Mouse (Mus musculus): ENCODE data around the gene Col1a1.

Col1a1 gene

DNA sequence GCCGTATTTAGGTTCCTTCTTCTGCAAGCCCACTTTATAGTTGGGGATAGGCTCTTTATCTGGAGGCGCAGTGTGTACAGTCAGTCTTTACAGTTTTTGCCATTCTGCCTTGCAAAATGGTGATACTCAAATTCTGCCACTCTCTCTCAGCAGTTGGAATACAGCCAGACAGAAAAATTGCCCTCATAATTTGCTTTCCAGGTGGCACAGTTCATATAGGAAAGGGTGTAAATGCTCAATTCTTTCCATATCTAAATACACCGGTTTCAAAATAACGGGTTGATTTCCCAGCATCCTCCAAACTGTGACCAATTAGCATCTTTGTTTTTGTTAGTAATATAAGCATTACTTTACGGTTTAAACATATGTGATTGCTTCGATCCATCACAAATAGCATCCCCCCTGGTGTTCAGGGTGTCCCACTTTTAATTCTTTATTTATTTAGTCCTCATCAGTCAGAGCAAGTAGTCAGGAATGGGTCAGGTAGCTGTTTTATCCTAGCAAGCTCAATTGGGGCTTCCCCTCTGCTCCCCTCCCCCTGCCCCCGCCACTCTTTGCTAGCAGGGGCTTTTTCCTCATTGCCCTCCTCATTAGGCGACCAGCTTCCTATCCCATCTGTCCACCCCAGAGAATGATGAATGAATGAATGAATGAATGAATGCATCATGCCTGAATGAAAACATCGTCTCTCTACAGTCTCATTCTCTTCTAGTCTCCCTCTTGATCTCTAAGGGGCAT is 42.3 kb downstream of the Col1a1 start:
- no peak for DNase-seq

DNA sequence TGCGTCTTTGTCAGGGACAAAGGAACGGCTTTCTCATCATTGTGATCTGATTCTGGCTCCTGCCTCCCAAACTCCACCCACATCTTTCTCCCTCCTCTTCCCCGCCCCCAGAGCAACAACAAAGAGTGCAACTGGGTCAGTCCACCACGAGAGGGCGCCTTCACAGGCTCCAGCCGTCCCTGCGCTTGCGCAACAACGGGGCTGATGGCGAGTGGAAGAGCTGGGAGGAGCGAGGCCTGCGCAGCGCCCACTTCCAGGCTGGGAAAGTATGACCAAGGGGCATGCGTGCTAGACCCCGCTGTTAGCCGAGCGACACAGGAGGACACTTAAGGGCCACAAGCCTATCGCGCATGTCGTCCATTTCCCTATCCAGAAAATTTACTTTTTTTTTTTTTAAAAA is 42.9 kb downstream of the Col1a1 start:
- DNase-seq, result peak; percentile 98

DNA sequence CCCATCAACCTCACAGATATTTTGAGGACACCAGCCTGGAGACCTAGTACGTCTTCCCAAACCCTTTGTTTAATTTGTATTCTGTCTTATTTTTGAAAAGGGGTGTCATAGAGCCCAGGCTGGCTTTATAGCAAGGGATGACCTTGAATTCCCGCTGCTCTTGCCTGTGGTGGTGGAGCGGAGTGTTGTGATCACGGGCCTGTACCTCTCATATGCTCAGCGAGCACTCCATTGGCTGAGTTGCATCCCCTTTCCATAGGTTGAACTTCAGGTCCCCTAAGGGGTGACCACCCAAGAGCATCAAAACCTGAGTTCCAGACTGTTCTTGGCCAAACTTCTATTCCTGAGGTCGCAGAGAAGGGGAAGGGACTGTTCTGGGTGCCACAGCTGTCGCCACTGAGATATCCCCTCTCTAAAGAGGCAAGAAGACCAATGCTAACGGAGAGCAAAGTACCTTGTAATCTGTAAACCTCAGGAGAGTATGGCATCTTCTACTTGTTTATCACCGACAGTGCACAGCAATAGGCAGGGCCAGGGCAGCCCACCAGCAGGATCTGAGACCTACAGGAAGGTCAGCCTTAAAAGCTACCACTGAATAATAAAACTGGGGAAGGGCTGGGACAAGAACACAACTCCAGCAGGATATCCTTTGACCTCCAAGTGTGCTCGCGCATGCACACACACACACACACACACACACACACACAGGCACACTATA is 43.6 kb downstream of the Col1a1 start:
- DNase-seq, result no peak

DNA sequence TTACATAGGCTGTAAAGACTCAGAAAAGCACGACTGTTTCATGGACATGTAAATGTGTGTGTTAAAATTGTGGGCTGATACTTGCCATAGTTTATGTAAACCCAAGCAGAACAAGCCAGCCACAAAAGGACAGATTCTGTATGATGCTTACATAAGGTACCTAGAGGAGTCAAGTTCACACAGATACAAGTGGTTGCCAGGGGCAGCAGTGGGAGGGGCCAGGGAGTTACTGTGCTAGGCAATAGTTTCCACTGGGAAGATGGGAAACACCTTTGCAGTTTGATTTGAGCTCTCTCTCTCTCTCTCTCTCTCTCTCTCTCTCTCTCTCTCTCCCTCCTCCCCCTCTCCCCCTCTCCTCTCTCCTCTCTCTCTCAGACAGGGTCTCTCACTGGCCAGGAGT is 49.1 kb downstream of the Col1a1 start:
- DNase-seq, result no peak

DNA sequence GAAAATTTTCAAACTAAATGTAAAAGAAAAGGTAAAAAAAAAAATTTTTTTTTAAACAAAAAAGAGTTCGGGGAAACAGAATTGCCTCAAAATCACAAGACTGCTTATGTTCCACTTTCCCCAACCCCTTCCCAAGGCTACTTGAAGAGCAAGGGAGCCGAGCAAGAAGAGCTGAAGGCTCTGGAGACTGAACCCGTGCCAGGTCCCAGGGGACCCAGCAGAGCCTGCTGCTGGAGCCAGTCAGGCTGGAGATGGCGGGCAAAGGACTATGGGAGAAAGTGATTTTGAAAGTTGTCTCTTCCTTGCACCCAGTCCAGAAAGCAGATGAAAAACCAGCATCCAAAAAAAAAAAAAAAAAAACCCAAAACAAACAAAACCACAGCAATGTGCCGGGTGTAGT is 49.8 kb downstream of the Col1a1 start:
- DNase-seq, result no peak

DNA sequence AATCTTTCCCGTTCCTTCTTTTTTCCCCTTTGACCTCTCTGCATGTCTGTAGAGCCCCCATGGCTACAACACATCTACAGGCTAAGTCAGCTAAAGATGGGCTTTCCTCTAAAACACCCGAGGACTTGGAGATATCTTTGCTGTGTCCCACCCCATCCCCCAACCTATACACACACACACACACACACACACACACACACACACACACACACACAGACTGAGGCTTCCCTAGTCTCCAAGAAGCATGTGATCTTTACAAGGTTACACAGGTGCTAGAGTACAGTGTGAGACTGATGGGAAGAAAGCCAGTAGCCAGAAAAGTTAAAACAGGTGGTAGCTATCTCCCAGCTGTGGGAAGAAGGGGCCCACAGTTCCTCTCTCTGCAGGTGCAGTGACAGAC is 50.4 kb downstream of the Col1a1 start:
- no peak for DNase-seq

DNA sequence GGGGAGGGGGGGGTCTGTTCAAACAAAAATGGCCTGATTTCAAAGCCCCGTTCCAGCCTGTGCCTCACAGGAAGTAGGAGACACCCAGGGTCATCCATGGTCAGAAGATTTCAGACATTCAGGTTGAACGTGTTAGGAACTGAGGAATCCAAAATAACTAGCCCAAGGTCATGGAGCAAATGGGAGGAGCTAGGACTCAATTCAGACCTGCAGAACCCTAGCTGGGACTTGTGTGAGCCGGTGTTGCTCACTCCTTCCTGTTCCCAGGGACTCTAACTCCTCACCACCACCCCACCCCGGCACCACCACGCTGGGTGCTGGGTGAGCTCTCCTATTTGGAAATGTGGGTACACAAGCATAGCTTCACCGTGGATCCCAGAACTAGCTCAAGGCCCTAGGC is 51.3 kb downstream of the Col1a1 start:
- no peak for DNase-seq

DNA sequence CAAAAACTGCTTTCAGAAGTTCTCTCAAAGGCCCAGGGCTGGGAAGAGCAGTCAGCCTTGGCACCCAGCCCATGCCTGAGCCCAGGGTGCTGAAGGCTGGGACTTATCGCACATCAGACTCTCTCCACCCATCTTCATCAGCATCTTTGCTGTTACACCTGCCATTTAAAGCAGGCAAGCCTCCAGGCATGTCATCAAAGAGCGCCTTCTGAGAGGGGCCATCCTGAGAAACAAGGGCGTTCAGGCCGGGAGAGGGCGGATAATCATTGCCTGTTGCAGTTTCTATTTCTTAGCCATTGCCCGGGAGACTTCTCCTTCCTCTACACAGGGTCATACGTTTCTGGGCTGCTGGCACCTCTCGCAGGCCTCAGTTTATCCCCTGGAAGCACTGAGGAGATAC is 51.8 kb downstream of the Col1a1 start:
- DNase-seq, result no peak

DNA sequence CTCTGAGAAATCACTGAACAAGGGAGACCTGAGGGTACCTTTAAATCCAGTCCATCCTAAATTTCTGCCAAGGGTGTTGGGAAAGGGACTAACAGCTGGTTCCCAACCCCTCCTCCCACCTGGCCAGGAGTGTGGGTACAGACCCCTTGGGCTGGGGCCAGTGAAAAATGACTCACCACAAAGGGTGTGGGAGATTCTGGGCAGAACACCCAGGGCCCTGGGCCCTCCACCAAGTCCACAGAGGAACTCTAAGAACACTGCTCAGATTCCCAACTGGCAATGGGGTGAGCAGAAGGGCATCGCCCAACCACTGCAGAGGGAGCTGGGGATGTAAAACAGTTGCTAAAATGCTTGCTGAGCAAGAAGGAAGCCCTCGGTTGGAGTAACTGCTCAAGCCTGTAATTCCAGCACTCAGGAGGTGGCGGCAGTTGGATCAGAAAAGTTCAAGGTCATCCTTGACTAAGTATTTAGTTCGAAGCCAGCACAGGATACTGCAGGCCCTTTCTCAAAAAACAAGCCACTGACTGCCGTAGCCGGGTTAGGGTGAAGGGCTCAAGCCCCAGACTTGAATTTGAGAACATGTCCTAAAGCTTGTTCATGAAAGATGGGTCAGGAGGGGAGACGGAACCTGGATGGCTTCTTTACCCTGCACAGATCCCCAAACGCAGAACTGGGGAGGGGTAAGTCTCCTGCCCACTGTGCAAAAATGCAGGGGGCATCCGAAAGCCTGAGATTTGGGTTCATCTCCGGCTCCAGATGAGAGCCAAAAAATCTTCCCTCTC is 52.9 kb downstream of the Col1a1 start:
- DNase-seq, result no peak

DNA sequence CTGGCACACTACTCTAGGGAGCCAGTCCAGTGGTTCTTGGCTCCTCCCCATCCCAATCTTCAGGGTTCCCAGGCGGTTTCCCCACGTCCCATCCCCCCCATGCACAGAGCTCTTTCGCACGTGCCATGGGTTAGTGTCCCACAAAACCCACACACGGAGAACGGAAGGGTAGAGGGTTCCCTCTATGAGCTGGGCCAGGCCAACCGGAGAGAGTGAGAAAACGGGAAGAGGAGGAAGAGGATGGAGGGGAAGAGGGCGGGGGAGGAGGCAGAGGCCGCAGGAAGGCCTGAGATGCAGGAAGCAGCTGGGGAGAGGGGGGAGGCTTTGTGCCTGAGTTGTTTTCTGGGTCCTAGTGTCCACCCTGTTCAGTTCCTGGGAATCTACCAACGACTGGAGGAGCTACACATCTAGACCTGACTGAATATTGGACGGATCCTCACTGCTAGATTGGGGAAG is 53.6 kb downstream of the Col1a1 start:
- DNase-seq, result peak; percentile 89

DNA sequence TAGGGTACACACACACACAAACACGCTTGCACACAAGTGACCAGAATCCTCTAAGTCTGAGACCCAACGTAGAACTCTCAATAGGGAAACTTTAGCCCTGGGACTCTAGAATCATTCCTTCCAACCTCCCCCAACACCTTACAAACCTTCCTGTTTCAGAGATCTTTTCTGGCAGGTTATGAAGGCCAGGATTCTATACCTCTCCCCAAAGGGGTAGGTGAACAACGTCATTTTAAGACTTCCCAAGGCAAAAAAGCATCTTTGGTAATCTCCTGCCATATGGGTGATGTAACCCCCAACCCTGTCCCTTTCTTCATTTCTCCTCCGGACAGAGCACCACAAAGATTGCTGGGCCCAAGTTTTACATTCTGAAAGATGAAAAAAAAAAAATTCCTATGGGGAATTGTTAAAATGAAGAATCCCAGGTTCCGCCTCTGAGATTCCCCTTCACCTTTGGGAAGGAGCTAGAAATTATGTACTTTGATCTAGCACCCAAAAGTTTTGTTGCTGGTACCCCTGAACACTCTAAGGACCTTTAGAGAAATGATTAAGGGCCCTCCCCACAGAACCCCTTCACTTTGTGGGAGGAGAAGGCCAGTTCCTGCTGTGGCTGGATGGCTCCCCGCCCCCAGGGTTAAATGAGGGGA is 54.2 kb downstream of the Col1a1 start:
- DNase-seq, result no peak

DNA sequence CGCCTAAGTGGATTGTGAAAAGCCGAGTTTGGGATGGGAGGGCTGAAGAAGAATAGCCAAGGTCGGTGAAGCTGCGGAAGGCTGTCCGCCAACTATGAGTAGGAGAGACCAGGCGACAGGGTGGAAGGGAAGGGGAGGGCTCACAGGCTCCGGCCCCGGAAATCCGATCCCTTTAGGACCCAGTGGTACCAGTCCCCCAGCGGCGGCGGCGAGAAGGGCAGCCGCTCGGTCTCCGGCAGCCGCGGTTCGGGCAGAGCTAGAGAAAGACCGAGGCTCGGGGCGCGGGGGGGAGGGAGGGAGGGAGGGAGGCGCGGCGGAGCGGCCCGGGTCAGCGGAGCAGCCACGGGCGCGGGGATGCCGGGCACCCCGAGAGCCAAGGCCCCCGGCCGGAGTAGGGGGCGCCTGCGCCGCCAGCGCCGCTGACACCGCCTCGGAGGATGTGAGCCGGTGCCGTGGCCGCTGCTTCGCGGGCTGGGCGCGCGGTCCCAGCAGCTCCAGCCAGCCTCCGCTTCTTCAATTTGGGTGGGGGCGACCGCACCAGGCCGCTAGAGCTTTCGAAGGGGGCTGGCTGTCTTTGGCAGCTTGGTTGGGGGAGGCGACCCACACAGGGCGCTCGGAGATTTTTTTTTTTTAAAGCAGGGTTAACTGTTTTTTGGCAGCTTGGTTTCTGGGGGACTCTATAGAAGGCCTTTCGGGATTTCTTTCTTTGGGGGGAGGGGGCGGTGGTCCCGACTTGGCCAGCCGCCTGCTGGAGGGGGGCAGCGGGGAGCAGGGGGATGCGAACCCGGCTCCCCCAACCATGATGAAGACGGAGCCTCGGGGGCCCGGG is 54.9 kb downstream of the Col1a1 start, which contains the start of gene Ppp1r9b:
Gene Ppp1r9b (plus strand): TSS at position 287 of the 829 bp plus-strand sequence.
- peak; percentile 94 for DNase-seq

DNA sequence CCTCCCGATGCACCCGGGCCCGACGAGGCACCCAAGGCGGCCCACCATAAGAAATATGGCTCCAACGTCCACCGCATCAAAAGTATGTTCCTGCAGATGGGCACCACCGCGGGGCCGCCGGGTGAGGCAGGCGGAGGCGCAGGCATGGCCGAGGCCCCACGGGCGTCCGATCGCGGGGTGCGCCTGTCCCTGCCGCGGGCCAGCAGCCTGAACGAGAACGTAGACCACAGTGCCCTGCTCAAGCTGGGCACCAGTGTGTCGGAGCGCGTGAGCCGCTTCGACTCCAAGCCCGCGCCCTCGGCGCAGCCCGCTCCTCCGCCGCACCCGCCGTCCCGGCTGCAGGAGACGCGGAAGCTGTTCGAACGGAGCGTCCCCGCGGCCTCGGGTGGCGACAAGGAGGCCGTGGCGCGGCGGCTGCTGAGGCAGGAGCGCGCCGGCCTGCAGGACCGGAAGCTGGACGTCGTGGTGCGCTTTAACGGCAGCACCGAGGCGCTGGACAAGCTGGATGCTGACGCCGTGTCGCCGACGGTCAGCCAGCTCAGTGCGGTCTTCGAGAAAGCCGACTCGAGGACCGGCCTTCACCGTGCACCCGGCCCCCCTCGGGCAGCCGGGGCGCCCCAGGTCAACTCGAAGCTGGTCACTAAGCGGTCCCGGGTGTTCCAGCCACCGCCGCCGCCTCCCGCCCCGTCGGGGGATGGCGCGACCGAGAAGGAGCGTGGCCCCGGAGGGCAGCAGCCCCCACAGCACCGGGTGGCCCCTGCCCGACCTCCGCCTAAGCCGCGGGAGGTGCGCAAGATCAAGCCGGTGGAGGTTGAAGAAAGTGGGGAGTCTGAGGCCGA is 55.8 kb downstream of the Col1a1 start:
- no peak for DNase-seq

DNA sequence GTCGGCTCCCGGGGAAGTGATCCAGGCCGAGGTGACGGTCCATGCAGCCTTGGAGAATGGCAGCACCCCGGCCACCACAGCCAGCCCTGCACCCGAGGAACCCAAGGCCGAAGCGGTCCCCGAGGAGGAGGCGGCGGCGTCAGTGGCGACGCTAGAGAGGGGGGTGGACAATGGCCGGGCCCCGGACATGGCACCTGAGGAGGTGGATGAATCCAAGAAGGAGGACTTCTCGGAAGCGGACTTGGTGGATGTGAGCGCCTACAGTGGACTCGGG is 56.4 kb downstream of the Col1a1 start:
- no peak for DNase-seq

DNA sequence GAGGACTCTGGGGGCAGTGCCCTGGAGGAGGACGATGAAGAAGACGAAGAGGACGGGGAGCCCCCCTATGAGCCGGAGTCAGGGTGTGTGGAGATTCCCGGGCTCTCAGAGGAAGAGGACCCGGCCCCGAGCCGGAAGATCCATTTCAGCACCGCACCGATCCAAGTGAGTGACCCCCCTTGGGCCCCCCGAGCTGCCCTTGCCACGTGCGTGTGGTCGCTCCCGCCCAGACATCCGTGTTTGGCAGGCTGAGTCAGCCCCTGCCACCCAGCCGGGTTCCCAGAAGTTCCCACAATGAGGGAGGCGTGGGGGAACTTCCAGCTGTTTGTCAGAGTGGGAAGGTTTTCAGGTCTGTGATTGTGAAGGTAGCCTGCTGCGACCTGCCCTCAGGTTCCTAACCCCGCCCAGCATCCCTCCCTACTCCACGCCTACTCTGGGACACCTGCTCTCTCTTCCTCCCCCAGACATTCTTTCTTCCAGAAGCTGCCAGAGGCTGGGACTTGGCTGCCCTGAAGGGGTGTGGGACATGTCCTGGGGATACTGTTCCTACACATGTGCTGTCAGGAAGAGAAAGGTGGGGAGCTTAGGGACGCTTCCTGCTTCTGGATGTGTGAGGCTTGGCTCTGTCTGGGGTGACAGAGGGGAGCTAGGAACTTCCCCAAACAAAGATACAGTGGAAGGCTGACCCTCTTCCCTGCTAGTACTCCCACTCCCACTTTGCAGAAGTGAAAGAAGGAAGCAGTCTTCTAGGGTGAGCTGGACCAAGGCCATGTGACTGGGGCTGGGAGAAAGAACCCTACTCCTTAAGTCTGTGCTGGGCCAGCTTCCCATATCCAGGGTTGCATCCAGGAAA is 57.0 kb downstream of the Col1a1 start:
- DNase-seq, result peak; percentile 70

DNA sequence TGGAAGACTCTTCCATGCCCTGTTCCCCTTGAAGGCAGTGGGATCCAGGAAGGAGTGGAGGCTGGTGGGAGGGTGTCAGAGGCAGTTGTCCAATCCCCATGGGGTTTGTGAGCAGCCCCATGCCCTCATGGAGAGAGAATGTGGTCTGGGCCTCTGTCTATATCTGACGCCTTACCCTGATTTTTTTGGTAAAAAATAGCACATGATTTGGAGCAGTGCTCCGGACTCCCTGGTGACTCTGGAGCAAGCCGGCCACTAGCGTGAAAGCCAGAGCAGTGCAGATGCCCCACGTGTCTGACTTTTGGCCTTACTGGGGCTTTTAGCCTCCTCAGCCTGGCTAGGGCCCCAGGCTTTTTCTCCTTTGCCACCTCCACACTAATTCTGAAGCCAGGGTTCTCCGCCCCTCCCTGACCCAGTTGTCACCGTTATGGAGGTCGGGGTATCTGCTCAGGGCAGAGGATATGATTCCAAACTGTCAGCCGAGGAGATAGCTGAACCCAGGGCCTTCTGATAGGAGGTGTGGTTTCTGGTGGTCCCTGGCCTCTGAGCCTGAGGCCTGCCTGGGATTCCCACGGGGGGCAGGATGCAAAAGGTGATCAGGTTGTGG is 58.3 kb downstream of the Col1a1 start:
- DNase-seq, result no peak

DNA sequence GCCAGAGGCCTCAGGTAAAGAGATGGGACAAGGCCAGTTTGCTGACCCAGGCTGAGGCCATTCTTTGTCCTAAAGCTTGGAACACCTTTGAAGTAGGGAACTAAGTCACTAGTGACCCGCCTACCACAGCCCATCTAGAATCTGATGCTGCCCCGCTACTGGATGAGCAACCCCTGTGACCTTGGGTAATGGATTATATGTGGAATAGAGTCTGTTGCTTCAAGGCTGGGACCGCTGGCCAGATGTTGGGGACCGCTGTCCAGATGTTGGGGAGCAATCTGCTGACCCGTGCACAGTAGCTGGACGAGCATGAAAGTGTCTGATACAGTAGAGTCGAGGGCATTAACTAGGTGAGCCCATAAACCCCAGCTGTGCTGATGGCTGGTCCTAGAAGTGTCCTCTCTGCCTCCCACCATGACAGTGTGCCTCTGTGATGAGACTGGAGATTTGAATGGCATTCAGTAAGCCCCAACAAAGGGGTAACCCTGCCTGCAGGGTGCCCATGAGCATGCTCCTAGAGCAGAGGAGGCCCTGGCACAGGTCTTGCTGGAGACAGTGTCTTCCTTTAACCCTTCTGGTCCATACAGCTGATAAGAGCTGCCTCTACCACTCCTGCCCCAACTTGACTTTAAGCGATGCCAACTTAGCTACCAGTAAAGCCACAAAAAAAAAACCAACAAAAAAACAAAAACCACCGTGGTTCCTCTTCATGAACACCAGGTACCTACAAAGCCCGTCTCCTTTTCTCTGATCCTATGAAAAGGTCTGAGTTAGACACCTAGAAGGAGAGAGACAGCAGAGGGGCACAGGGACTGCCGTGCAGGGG is 59.1 kb downstream of the Col1a1 start:
- no peak for DNase-seq

DNA sequence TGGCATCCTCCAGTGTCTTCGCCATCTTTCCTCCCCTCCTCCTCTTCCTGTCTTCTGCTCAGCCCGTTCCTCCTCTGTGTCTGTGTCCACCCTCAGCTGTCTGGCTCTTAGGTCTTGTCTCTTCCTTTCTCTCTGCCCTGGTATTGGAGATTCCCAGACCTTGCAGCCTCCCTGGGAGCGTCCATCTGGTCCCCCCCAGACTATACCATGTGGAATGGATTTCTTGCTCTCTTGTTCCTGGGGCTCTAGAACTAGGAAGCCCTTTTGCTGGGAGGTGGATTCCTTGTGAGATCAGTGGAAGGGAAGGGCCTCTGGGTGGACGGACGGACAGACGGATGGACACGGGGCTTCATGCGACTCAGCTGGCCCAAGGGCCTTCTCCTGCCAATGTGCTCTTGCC is 60.1 kb downstream of the Col1a1 start:
- no peak for DNase-seq

DNA sequence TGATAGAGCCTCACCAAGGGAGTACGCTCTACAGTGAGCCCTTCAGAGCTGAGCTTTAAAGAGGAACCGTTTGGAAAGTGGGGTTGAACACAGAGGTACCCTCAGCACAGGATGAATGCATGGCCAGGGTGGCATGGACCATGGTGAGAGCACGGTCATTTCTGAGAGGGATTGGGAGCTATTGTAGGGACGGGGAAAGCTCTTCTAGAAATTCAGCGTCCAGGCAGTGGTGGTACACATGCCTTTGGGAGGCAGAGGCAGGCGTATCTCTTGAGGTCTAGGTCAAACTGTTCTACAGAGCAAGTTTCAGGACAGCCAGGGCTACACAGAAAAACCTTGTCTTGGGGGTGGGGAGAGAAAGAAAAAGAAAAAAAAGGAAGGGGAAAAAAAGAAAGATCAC is 61.0 kb downstream of the Col1a1 start:
- DNase-seq, result no peak
